Mouse (Mus musculus) right cerebral cortex, postnatal 4 days (tissue): ENCODE data around the gene Gm21973.

ENCODE experiments used
- DNase-seq: peaks from one replicate; pipeline ENCODE4 v3.0.0-alpha.2; 2022

Gm21973 gene

DNA sequence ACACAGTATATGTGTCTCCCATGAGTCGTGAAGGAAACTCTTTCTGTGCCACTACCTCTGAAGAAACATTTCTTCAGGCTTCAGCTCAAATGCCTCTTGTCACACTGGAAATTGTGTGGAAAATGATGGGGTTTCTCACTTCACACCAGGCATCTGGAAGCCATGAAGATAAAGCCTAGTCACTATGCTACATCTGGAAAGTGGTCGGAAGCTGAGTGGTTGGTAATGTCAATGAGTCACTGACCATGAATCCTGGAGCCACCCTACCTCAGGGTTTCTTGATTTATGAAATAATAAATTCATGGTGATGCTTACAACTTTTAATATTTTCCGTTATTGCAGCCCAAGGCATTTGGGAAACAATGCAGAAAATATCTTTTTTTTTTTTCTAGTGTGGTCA, 84.7 kb downstream of the Gm21973 start:
- no peak for DNase-seq

DNA sequence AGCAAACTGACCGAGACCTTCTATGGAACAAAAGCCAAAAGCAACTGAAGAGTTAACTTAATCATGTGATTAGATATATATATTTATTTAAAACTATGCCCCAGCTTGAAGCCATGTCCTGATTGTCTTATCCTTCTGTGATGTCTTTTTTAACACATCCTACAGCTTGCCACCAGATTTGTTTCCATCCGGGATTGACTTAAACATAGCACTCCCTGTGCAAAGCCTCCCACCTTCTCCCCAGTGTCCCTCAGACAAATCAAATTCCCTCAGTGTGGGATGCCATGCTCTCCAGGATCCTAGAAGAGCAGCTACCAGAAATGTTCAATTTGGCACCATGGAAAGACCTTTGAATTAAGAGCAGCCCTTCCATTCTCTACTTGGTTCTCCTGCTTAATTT, 85.7 kb downstream of the Gm21973 start:
- no peak for DNase-seq

DNA sequence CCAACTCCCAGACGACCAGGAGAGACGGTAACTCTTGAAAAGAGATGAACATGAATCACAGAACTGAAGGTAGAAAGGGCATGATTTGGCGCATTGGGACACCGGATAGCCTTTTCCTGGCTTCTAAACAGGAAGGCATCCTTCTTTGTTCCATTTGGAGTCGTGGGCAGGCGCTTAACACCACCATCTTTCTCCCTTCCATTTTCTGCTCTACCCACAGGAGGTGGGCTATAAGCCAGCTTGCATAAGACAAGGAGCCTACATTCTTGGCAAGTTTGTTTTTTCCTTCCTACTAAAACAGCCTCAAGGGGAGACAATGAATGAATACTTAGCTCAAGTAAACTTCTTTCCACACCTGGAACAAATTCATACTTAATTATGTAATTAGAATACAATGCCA, 88.5 kb downstream of the Gm21973 start:
- no peak for DNase-seq

DNA sequence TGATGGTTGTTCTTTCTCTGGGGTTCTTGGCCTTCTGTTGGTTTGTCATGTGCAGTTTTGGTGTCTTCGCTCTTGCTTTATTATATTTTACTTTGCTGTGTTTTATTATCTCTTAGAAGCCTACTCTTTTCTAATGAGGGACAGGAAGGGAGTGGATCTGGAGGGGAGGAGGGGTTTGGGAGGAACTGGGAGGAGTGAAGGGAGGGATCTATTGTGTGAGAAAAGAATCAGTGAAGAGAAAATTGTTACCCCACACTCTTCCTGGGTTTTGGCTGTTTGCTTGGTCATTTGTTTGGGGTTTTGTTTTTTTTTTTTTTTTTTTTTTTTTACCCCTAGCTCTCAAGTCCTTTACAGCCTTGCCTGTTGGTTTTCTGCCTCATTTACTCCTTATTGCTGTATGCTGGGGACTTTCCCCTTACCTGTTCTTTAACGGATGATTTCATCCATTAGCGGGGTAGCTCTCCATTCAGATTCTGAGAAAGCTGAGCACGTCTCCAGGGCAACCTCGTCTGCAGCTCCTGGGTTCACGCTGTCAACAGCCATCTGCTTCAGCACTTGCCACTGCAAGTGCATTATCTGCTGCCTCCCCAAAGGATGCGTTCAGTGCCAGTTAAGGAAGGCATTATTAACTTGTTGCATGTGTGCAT, 96.1 kb downstream of the Gm21973 start:
- no peak for DNase-seq

DNA sequence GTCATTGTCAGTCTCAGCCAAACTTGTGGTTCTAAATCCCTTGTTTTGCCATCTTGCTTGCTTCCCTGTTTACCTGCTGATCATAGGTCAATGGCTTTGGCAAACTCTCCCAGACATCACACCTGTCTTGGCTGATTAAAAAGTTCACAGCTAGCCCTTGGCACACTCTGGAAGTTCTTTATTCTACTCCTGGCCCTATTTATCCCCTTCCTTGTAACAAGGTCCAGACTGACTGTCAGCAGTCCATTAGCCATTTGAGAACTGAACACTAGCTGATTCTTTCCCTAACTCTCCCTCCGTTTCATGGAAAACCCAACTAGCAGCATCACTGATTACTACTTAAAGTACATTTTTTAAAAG, 96.6 kb downstream of the Gm21973 start:
- no peak for DNase-seq
